Mouse (Mus musculus) Patski (cell line): ENCODE measurements at regions not wholly inside any gene's neighbourhood (a gene's known extent, or its start where the extent isn't known, plus 50 kb on each side); places are given as distances from the start of the nearest gene placed in this dataset.
"Not testable (repeated sequence)": the region's sequence is repeated elsewhere in the genome, so short reads cannot be mapped to it uniquely, and the experiment has no call there.

Experiments used
- ATAC-seq: fragments of 100-300 bp; one replicate; pipeline ENCODE4 v1.8.0; 2021
- CTCF ChIA-PET: fragments of 350-600 bp; sonication (Branson Sonifier 250); formaldehyde crosslinking; loops from one replicate; lab custom pipeline; 2022; ENCODE audit warnings: inconsistent platforms; lab: Charles Lee
- POLR2A ChIA-PET: fragments of 350-600 bp; sonication (Branson Sonifier 250); formaldehyde crosslinking; loops from one replicate; lab custom pipeline; 2022; ENCODE audit warnings: antibody characterized with exemption, inconsistent platforms; lab: Charles Lee
- DNase-seq: peaks from one replicate; pipeline ENCODE4 v3.0.0-alpha.2; 2011; ENCODE audit warnings: low read depth, low spot score
- H3K27me3 ChIP-seq: fragments of 371-371 bp; one replicate; pipeline ENCODE4 v1.5.1; 2021
- CTCF ChIP-seq: fragments of 100-300 bp; IDR thresholded peaks from one replicate; pipeline ENCODE4 v1.5.1; 2021
- in situ Hi-C: fragments of 300-500 bp; cut with MboI; formaldehyde crosslinking; loops from 3 replicates; pipeline ENCODE4 v1.11.1; 2018; ENCODE audit warnings: low pct_unique_long_range_greater_than_20kb, mixed read lengths

DNA sequence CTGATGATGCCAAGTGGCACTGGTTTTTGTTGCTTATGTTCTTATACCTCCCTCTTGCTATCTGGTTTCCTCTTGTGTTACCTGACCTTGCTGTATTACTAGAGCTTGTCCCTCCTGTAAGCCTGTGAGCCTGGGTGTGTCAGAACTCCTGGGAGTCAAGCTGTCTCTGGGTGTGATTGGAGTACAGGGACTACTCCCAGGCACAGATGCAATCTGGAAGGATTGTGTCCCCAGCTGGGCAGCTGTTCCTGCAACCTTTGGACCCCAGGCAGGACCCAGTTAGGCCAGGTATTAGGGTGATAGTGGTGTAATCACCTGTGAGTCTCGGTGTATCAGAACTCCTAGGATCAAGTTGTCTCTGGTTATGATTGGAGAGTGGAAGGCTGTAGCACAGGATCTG lies 97.4 kb upstream of the Dock11 start:
- ChIA-PET CTCF (no interaction called here), POLR2A (no interaction called here)
- peaks cover 9% of the 10 kb centered on the region for H3K27me3 ChIP-seq
- no peak for TF ChIP-seq CTCF
- in situ Hi-C loops = no loop called here
- ATAC-seq = no peak
- DNase-seq = no peak

DNA sequence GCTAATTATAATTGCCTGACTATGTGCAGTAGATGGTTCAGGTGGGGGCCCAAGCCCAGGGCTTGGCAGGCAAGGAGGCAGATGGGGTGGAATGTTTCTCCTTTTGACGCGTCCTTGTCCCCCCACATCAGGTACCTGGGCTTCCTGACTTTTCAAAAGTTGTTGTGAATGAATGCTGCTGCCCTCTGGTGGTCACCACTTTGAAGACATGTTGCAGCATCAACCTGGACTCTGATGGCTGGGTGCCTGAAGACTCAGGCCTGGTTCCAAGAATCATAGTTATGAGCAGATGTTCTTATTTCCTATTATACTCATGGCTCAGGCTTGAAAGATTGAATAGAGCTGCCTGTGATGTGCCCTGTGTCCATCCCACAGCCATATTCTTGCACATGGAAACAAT lies 75.4 kb upstream of the Dock11 start:
- ATAC-seq (no peak), DNase-seq (no peak)
- POLR2A ChIA-PET = no interaction called here
- peaks cover 29% of the 10 kb centered on the region for H3K27me3 ChIP-seq
- CTCF ChIA-PET = no interaction called here
- in situ Hi-C loops = no loop called here
- peak; percentile 71 for TF ChIP-seq CTCF

DNA sequence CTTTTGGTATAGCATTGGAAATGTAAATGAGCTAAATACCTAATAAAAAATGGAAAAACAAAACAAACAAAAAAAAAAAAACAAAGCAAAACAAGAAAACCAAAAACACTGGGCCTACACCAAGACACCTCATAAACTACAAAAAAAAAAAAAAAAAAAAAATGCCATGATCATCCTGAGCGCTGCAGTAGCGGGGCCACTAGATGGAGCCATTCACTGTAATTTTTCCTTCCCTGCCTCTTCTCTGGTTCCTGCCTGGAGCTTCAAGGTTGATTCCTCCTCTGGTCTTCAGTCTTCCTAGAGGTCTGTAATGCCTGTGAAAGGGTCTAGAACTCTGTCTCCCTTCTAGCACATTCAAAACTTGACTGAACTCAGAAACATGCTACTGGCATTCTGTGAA lies 54.2 kb upstream of the Dock11 start:
- ATAC-seq, DNase-seq, POLR2A ChIA-PET, CTCF ChIA-PET: not testable (repeated sequence)
- in situ Hi-C loops = loop anchor here (10.0 kb wide), 1 partner anchor 350 kb away; no protein-coding TSS in a partner anchor
- peaks cover 22% of the 10 kb centered on the region for H3K27me3 ChIP-seq
- peak; percentile 60 for TF ChIP-seq CTCF

DNA sequence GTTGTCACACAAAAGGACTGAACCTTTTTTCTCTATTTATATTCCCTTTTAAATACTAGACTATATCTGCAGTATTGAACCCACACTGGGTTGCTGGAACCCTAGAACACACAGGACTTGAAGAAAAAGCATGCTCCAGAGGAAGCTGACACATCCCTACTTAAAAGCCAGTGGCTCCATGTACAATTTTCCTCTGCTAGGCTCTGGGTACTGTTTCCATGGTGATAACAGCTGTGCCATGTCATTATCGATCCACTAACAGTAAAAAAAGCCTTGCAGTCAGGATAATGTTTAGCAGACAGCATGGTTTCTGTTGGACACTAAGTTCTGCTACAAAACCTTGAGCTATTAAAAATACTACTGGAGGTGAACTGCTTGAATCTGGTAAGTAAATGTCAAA lies 50.6 kb upstream of the Dock11 start:
- peaks cover 45% of the 10 kb centered on the region for H3K27me3 ChIP-seq
- ATAC-seq = no peak
- CTCF ChIA-PET = no interaction called here
- TF ChIP-seq CTCF = no peak
- no peak for DNase-seq
- in situ Hi-C loops = loop anchor here (5.0 to 10.0 kb wide), 2 partner anchors 159 to 347 kb away; no protein-coding TSS in a partner anchor
- POLR2A ChIA-PET = no interaction called here
